Mouse (Mus musculus) thymus, postnatal 10 days (tissue): Measurements from ENCODE around the gene Gm20867.
"Not testable (repeated sequence)": the region's sequence is repeated elsewhere in the genome, so short reads cannot be mapped to it uniquely, and the experiment has no call there.

Experiments
- DNase-seq, 2 experiments: peaks; one replicate each; pipeline ENCODE4 v3.0.0; 2021; ENCODE audit warnings: low spot score in 2 of 2

Gene Gm20867

DNA sequence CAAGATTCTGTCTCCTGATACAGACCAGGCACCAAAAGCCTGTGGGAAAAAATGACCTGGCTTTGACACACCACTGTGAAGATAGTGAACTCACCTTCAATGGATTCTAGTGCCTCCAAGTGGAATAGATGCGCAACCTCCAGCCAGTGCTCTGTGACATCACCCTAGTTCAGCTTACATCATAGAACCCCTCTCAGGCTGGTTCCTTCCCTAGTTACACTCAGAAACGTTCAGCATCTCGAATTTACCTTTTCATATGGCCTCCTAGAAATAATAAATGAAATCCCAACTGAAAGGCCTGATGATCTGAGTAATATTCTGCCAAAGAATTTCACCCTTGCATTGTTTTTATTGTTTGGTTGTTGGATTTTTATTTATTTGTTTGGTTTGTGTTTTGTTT, at the start of gene Gm20867:
TSS of gene Gm20867 (minus strand) at position 101 of the 400 bp plus-strand sequence.
- DNase-seq = not testable (repeated sequence)
